Mouse (Mus musculus): ENCODE data around the gene Olfr463.

GRCm38 (mm10) chr11:87881714-87882113 lies 15.5 kb downstream of the Olfr463 start:
- no peak for TF ChIP-seq POLR2A (IDR thresholded peaks at IDR 0.05; ENCODE audit: insufficient read length, low read depth)
- TF ChIP-seq CEBPB (IDR thresholded peaks at IDR 0.05; ENCODE audit: insufficient read depth, poor library complexity, severe bottlenecking), result no peak
- TF ChIP-seq E2F4 (IDR thresholded peaks at IDR 0.05; ENCODE audit: insufficient read depth), result no peak
- TF ChIP-seq TCF12 (IDR thresholded peaks at IDR 0.05; ENCODE audit: insufficient read depth, poor library complexity, severe bottlenecking), result no peak
- TF ChIP-seq MYOG (IDR thresholded peaks at IDR 0.05; ENCODE audit: control insufficient read depth in 1 of 3, insufficient read depth in 1 of 3, insufficient read length in 2 of 3, low read depth in 2 of 3), result no peak
- TF ChIP-seq USF1 (IDR thresholded peaks at IDR 0.05; ENCODE audit: low read depth), result no peak
- no peak for TF ChIP-seq SRF (IDR thresholded peaks at IDR 0.05; ENCODE audit: control insufficient read depth, insufficient read length, low read depth)
